Mouse (Mus musculus) thymus, postnatal 36 days (tissue): ENCODE results near the gene Ago4.

Source experiments
- DNase-seq, 2 experiments: peaks; one replicate each; pipeline ENCODE4 v3.0.0; 2022; ENCODE audit warnings: mixed read lengths in 2 of 2

The Ago4 gene

GRCm38 (mm10) chr4:126512308-126513066, 20.8 kb downstream of the Ago4 start:
- DNase-seq: no peak

GRCm38 (mm10) chr4:126511013-126511412, 22.3 kb downstream of the Ago4 start:
- no peak for DNase-seq

GRCm38 (mm10) chr4:126509072-126509471, 24.2 kb downstream of the Ago4 start:
- DNase-seq: no peak

GRCm38 (mm10) chr4:126508110-126508899, 25.0 kb downstream of the Ago4 start:
- DNase-seq: no peak

- DNase-seq: no peak
Observed at GRCm38 (mm10) chr4:126502977-126503309, 30.3 kb downstream of the Ago4 start.

- no peak for DNase-seq
Observed at GRCm38 (mm10) chr4:126502141-126502976, 30.9 kb downstream of the Ago4 start.

- no peak for DNase-seq
Observed at GRCm38 (mm10) chr4:126498601-126499000, 34.7 kb downstream of the Ago4 start.

GRCm38 (mm10) chr4:126496963-126497362, 36.3 kb downstream of the Ago4 start:
- DNase-seq: no peak

GRCm38 (mm10) chr4:126495942-126496790, 37.1 kb downstream of the Ago4 start:
- DNase-seq: no peak

GRCm38 (mm10) chr4:126495453-126495852, 37.8 kb downstream of the Ago4 start:
- DNase-seq: no peak

- DNase-seq: no peak
Observed at GRCm38 (mm10) chr4:126493416-126493815, 39.9 kb downstream of the Ago4 start.

- DNase-seq: no peak
Observed at GRCm38 (mm10) chr4:126491977-126492376, 41.3 kb downstream of the Ago4 start.

GRCm38 (mm10) chr4:126490726-126491125, 42.5 kb downstream of the Ago4 start:
- DNase-seq: no peak

- no peak for DNase-seq
Observed at GRCm38 (mm10) chr4:126489811-126490210, 43.5 kb downstream of the Ago4 start.

GRCm38 (mm10) chr4:126486217-126486616, 47.1 kb downstream of the Ago4 start:
- DNase-seq: no peak

- no peak for DNase-seq
Observed at GRCm38 (mm10) chr4:126485065-126485464, 48.2 kb downstream of the Ago4 start.

- no peak for DNase-seq
Observed at GRCm38 (mm10) chr4:126483874-126484273, 49.4 kb downstream of the Ago4 start.

GRCm38 (mm10) chr4:126482951-126483350, 50.3 kb downstream of the Ago4 start:
- DNase-seq: no peak

- DNase-seq: no peak
Observed at GRCm38 (mm10) chr4:126481461-126481860, 51.8 kb downstream of the Ago4 start.

- DNase-seq: no peak
Observed at GRCm38 (mm10) chr4:126480288-126480687, 53.0 kb downstream of the Ago4 start.

- no peak for DNase-seq
Observed at GRCm38 (mm10) chr4:126473031-126473430, 60.2 kb downstream of the Ago4 start.

- DNase-seq: no peak
Observed at GRCm38 (mm10) chr4:126469334-126469733, 63.9 kb downstream of the Ago4 start.
